Mouse (Mus musculus) liver, embryonic 12.5 days (tissue): ENCODE measurements around the gene Agap1. TPM values are rescaled to one million over a fixed set of nuclear protein-coding genes. Genes with fewer than 3 reads are reported as not detected.

Experiments used
- ATAC-seq: fragments of 200-750 bp; cut with Nextera tagmentation; 2 replicates; pipeline ENCODE4 v1.8.0; 2017; ENCODE audit warnings: moderate number of reproducible peaks, mild to moderate bottlenecking, moderate library complexity
- H3K27ac ChIP-seq: fragments of 300-500 bp; sonication (generic); 2 replicates; pipeline ENCODE4 v1.5.1; 2016; ENCODE audit warnings: mild to moderate bottlenecking
- H3K27me3 ChIP-seq: fragments of 300-500 bp; sonication (generic); replicated peaks from 2 replicates; pipeline ENCODE4 v1.6.1; 2016; ENCODE audit warnings: mild to moderate bottlenecking, moderate library complexity
- H3K36me3 ChIP-seq: fragments of 300-500 bp; sonication (generic); 2 replicates; pipeline ENCODE4 v1.6.1; 2016; ENCODE audit warnings: mild to moderate bottlenecking, moderate library complexity
- H3K4me1 ChIP-seq: fragments of 300-500 bp; sonication (generic); 2 replicates; pipeline ENCODE4 v1.6.1; 2016
- H3K4me2 ChIP-seq: fragments of 300-500 bp; sonication (generic); 2 replicates; pipeline ENCODE4 v1.6.1; 2016; ENCODE audit warnings: mild to moderate bottlenecking, moderate library complexity
- H3K4me3 ChIP-seq: fragments of 300-500 bp; sonication (generic); 2 replicates; pipeline ENCODE4 v1.5.1; 2016; ENCODE audit warnings: mild to moderate bottlenecking, moderate library complexity
- H3K9ac ChIP-seq: fragments of 300-500 bp; sonication (generic); 2 replicates; pipeline ENCODE4 v1.6.1; 2016; ENCODE audit warnings: mild to moderate bottlenecking, moderate library complexity
- H3K9me3 ChIP-seq: fragments of 300-500 bp; sonication (generic); replicated peaks from 2 replicates; pipeline ENCODE4 v1.6.1; 2016; ENCODE audit warnings: mild to moderate bottlenecking, moderate library complexity
- WGBS: fragments of 180-500 bp; shearing (Covaris S2); methylation state at CpG from one replicate; pipeline ENCODE4 v1.1.7; 2016; ENCODE audit not compliant: insufficient replicate concordance; 5-methylcytosine and 5-hydroxymethylcytosine counted together
- polyA plus RNA-seq: library from polyadenylated mRNA; unstranded; fragments of >200 nt; fragmentation: Nextera tagmentation; extraction: Ambion mirVana; gene quantifications from 2 replicates; pipeline ENCODE4 v1.2.1, GENCODE M21; 2016

The Agap1 gene
- polyA plus RNA-seq, 1 experiment from 2014 or later = 4.1 TPM

- no peaks in the 10 kb centered on the region for H3K4me1 ChIP-seq
- no peaks in the 10 kb centered on the region for H3K27me3 ChIP-seq
- H3K27ac ChIP-seq = no peak overlapping the region
- no peak overlapping the region for H3K4me3 ChIP-seq
- no peak for ATAC-seq
- no peaks in the 10 kb centered on the region for H3K9me3 ChIP-seq
- H3K36me3 ChIP-seq = no peaks in the 10 kb centered on the region
- H3K9ac ChIP-seq = no peak overlapping the region
- WGBS = 68% methylated on average over 1 of the region's 1 CpGs
- no peak overlapping the region for H3K4me2 ChIP-seq
Observed at GRCm38 (mm10) chr1:89831095-89831494, 376.5 kb downstream of the Agap1 start.

GRCm38 (mm10) chr1:89844064-89844463, 389.5 kb downstream of the Agap1 start:
- no peaks in the 10 kb centered on the region for H3K9me3 ChIP-seq
- 41% methylated on average over 9 of the region's 9 CpGs for WGBS
- peaks cover 5% of the 10 kb centered on the region; the same call in 1 of the 2 replicates for H3K4me1 ChIP-seq
- no peak overlapping the region for H3K9ac ChIP-seq
- H3K4me2 ChIP-seq = no peak overlapping the region
- no peak for ATAC-seq
- no peaks in the 10 kb centered on the region for H3K27me3 ChIP-seq
- no peak overlapping the region for H3K27ac ChIP-seq
- 0 out of 2 replicates have a peak, but pooled peaks cover 2% of the 10 kb centered on the region for H3K36me3 ChIP-seq
- no peak overlapping the region for H3K4me3 ChIP-seq

- H3K9me3 ChIP-seq = no peaks in the 10 kb centered on the region
- no peak overlapping the region for H3K9ac ChIP-seq
- peaks cover 5% of the 10 kb centered on the region; the same call in 1 of the 2 replicates for H3K4me1 ChIP-seq
- H3K27ac ChIP-seq = no peak overlapping the region
- no peaks in the 10 kb centered on the region for H3K27me3 ChIP-seq
- no peak overlapping the region for H3K4me3 ChIP-seq
- no peak overlapping the region for H3K4me2 ChIP-seq
- 0 out of 2 replicates have a peak, but pooled peaks cover 2% of the 10 kb centered on the region for H3K36me3 ChIP-seq
- 69% methylated on average over 4 of the region's 4 CpGs for WGBS
- ATAC-seq = no peak
Observed at GRCm38 (mm10) chr1:89845487-89845886, 390.9 kb downstream of the Agap1 start.

- ATAC-seq = no peak
- WGBS = 76% methylated on average over 9 of the region's 9 CpGs
- Histone ChIP-seq H3K4me1 (peaks cover 5% of the 10 kb centered on the region; the same call in 1 of the 2 replicates), H3K9me3 (no peaks in the 10 kb centered on the region), H3K9ac (no peak overlapping the region), H3K27me3 (no peaks in the 10 kb centered on the region), H3K4me3 (no peak overlapping the region), H3K36me3 (0 out of 2 replicates have a peak, but pooled peaks cover 2% of the 10 kb centered on the region), H3K4me2 (no peak overlapping the region), H3K27ac (no peak overlapping the region)
Observed at GRCm38 (mm10) chr1:89846148-89846547, 391.5 kb downstream of the Agap1 start.

GRCm38 (mm10) chr1:89848356-89849039, 393.9 kb downstream of the Agap1 start:
- 73% methylated on average over 17 of the region's 17 CpGs for WGBS
- ATAC-seq = no peak
- H3K9me3 ChIP-seq = no peaks in the 10 kb centered on the region
- peaks cover 5% of the 10 kb centered on the region; the same call in 1 of the 2 replicates for H3K4me1 ChIP-seq
- H3K36me3 ChIP-seq = no peaks in the 10 kb centered on the region
- H3K27me3 ChIP-seq = no peaks in the 10 kb centered on the region
- no peak overlapping the region for H3K4me3 ChIP-seq
- H3K9ac ChIP-seq = no peak overlapping the region
- H3K27ac ChIP-seq = no peak overlapping the region
- H3K4me2 ChIP-seq = no peak overlapping the region

GRCm38 (mm10) chr1:89849151-89849860, 394.7 kb downstream of the Agap1 start:
- ATAC-seq = no peak
- Histone ChIP-seq H3K4me3 (no peak overlapping the region), H3K36me3 (no peaks in the 10 kb centered on the region), H3K9me3 (no peaks in the 10 kb centered on the region), H3K27me3 (no peaks in the 10 kb centered on the region), H3K4me2 (no peak overlapping the region), H3K9ac (no peak overlapping the region), H3K4me1 (no peaks in the 10 kb centered on the region; the same call in 1 of the 2 replicates), H3K27ac (no peak overlapping the region)
- WGBS = 72% methylated on average over 23 of the region's 23 CpGs

GRCm38 (mm10) chr1:89849861-89850230, 395.2 kb downstream of the Agap1 start:
- no peaks in the 10 kb centered on the region for H3K27me3 ChIP-seq
- no peak overlapping the region for H3K4me3 ChIP-seq
- ATAC-seq = no peak
- no peaks in the 10 kb centered on the region for H3K4me1 ChIP-seq
- H3K9me3 ChIP-seq = no peaks in the 10 kb centered on the region
- H3K36me3 ChIP-seq = no peaks in the 10 kb centered on the region
- H3K27ac ChIP-seq = no peak overlapping the region
- 84% methylated on average over 7 of the region's 7 CpGs for WGBS
- no peak overlapping the region for H3K4me2 ChIP-seq
- H3K9ac ChIP-seq = no peak overlapping the region

GRCm38 (mm10) chr1:89850681-89851414, 396.2 kb downstream of the Agap1 start:
- Histone ChIP-seq H3K4me2 (no peak overlapping the region), H3K4me1 (no peaks in the 10 kb centered on the region), H3K27ac (no peak overlapping the region), H3K9me3 (no peaks in the 10 kb centered on the region), H3K4me3 (no peak overlapping the region), H3K9ac (no peak overlapping the region), H3K27me3 (no peaks in the 10 kb centered on the region), H3K36me3 (no peaks in the 10 kb centered on the region)
- WGBS = 68% methylated on average over 11 of the region's 11 CpGs
- ATAC-seq = no peak

GRCm38 (mm10) chr1:89859182-89859581, 404.6 kb downstream of the Agap1 start:
- 19% methylated on average over 3 of the region's 3 CpGs for WGBS
- no peak overlapping the region for H3K4me2 ChIP-seq
- ATAC-seq = no peak
- no peak overlapping the region for H3K9ac ChIP-seq
- H3K27ac ChIP-seq = no peak overlapping the region
- H3K36me3 ChIP-seq = no peaks in the 10 kb centered on the region
- H3K9me3 ChIP-seq = no peaks in the 10 kb centered on the region
- H3K27me3 ChIP-seq = no peaks in the 10 kb centered on the region
- H3K4me1 ChIP-seq = no peaks in the 10 kb centered on the region
- H3K4me3 ChIP-seq = no peak overlapping the region

- Histone ChIP-seq H3K4me1 (no peaks in the 10 kb centered on the region), H3K9ac (no peak overlapping the region), H3K4me2 (no peak overlapping the region), H3K27ac (no peak overlapping the region), H3K27me3 (no peaks in the 10 kb centered on the region), H3K36me3 (no peaks in the 10 kb centered on the region), H3K9me3 (no peaks in the 10 kb centered on the region), H3K4me3 (no peak overlapping the region)
- 47% methylated on average over 2 of the region's 2 CpGs for WGBS
- no peak for ATAC-seq
Observed at GRCm38 (mm10) chr1:89860017-89860730, 405.6 kb downstream of the Agap1 start.

- Histone ChIP-seq H3K36me3 (no peaks in the 10 kb centered on the region), H3K4me3 (no peak overlapping the region), H3K4me1 (no peaks in the 10 kb centered on the region), H3K27me3 (no peaks in the 10 kb centered on the region), H3K4me2 (no peak overlapping the region), H3K9me3 (no peaks in the 10 kb centered on the region), H3K27ac (no peak overlapping the region), H3K9ac (no peak overlapping the region)
- no peak for ATAC-seq
- WGBS = 68% methylated on average over 6 of the region's 6 CpGs
Observed at GRCm38 (mm10) chr1:89865787-89866186, 411.2 kb downstream of the Agap1 start.
